Mouse (Mus musculus) kidney, embryonic 16.5 days (tissue): ENCODE data around the gene Eif1. TPM values are rescaled to one million over a fixed set of nuclear protein-coding genes. Genes with fewer than 3 reads are reported as not detected.

Experiments
- ATAC-seq: fragments of 200-750 bp; cut with Nextera tagmentation; 2 replicates; pipeline ENCODE4 v1.8.0; 2017; ENCODE audit warnings: moderate TSS enrichment; ENCODE audit not compliant: low FRiP score, low TSS enrichment
- H3K27ac ChIP-seq: fragments of 300-500 bp; sonication (generic); 2 replicates; pipeline ENCODE4 v1.5.1; 2014; ENCODE audit warnings: low read length
- H3K27me3 ChIP-seq: fragments of 300-500 bp; sonication (generic); 2 replicates; pipeline ENCODE4 v1.6.1; 2014; ENCODE audit warnings: low read length, control low read depth, mixed read lengths; ENCODE audit not compliant: insufficient read depth
- H3K36me3 ChIP-seq: fragments of 300-500 bp; sonication (generic); 2 replicates; pipeline ENCODE4 v1.6.1; 2014; ENCODE audit warnings: low read length, control low read depth, mixed read lengths; ENCODE audit not compliant: insufficient read depth
- H3K4me1 ChIP-seq: fragments of 300-500 bp; sonication (generic); 2 replicates; pipeline ENCODE4 v1.6.1; 2014; ENCODE audit warnings: low read length, control low read depth, mixed read lengths; ENCODE audit not compliant: insufficient read depth
- H3K4me2 ChIP-seq: fragments of 300-500 bp; sonication (generic); replicated peaks from 2 replicates; pipeline ENCODE4 v1.6.1; 2014; ENCODE audit warnings: low read depth, low read length
- H3K4me3 ChIP-seq: fragments of 300-500 bp; sonication (generic); 2 replicates; pipeline ENCODE4 v1.5.1; 2014; ENCODE audit warnings: mild to moderate bottlenecking, low read length
- H3K9ac ChIP-seq: fragments of 300-500 bp; sonication (generic); replicated peaks from 2 replicates; pipeline ENCODE4 v1.6.1; 2014; ENCODE audit warnings: low read length
- H3K9me3 ChIP-seq: fragments of 300-500 bp; sonication (generic); 2 replicates; pipeline ENCODE4 v1.6.1; 2016; ENCODE audit warnings: low read length, control low read depth
- whole genome bisulfite sequencing: fragments of 180-500 bp; shearing (Covaris S2); extraction: QIAGEN DNeasy Blood & Tissue Kit; methylation state at CpG from one replicate; pipeline ENCODE4 v1.1.7; 2014; 5-methylcytosine and 5-hydroxymethylcytosine counted together
- polyA plus RNA-seq: library from polyadenylated mRNA; unstranded; fragments of >200 nt; fragmentation: Nextera tagmentation; extraction: Ambion mirVana; gene quantifications from 2 replicates; pipeline ENCODE4 v1.2.1, GENCODE M21; 2015

Eif1 gene
- 1,403 and 1,568 TPM in 2 replicates for polyA plus RNA-seq

DNA sequence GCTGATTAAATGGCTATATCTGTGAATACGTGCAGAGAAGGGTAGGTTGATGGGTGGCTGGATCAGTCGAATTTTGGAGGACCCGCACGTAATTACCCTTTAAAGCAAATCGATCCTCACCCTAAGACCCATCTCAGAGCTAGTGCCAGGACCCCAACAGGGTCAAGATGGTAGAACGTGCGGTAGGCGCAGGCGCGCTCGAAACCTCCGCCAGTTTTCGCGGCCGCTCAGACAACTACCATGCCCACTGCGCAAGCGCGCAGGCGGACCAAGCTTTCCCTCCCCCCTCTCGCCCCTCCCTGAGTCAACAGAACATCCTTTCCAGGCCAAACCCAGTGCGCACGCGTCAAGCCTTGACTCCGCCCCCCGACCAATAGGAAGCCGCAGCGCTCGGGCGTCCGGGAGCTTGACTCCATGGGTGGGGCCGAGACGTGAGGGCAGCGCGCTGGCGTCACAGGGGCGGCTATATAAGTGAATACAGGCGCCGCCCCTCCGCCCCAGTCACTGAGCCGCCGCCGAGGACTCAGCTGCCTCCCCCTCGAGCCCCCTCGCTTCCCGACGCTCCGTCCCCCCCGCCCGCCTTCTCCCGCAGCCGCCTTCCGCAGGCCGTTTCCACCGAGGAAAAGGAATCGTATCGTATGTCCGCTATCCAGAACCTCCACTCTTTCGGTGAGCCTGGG is at the start of gene Eif1:
Gene Eif1 (plus strand): TSS at position 394 of the 680 bp plus-strand sequence.
- Histone ChIP-seq H3K9me3 (no peaks in the 10 kb centered on the region), H3K27ac (peak within 1 kb of the TSS; percentile 99), H3K9ac (peak within 1 kb of the TSS; percentile 99), H3K4me2 (peak within 1 kb of the TSS; percentile 85), H3K36me3 (peaks cover 18% of the 10 kb centered on the region), H3K27me3 (no peaks in the 10 kb centered on the region), H3K4me3 (peak within 1 kb of the TSS; percentile 84), H3K4me1 (peaks cover 10% of the 10 kb centered on the region; the same call in 1 of the 2 replicates)
- ATAC-seq, result peak; percentile 92
- 1% methylated on average over 52 of the region's 58 CpGs for WGBS

DNA sequence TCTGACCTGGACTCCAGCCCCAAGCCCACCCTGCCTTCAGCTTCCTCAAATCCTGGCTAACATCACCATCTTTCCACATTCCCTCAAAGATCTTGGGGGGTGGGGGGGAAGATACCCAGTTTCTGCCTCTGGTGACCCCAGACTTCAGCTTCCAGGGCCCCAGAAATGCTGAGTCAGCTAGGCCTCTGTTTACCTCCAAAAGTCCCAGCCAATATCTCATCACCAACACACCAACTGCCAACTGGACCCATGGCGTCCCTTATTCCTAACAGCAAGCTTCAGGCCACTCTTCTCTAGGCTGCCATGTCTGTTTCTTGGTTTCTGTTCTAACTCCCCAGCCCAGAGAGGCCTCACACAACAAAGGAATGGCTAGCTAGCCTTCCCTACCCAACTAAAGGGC is 47.8 kb upstream of the Eif1 start:
- Histone ChIP-seq H3K27me3 (no peaks in the 10 kb centered on the region), H3K9ac (no peak overlapping the region), H3K9me3 (no peaks in the 10 kb centered on the region), H3K4me2 (no peak overlapping the region), H3K27ac (no peak overlapping the region), H3K4me1 (no peaks in the 10 kb centered on the region), H3K36me3 (no peaks in the 10 kb centered on the region), H3K4me3 (no peak overlapping the region)
- WGBS, result 82% methylated on average over 1 of the region's 1 CpGs
- ATAC-seq, result no peak

DNA sequence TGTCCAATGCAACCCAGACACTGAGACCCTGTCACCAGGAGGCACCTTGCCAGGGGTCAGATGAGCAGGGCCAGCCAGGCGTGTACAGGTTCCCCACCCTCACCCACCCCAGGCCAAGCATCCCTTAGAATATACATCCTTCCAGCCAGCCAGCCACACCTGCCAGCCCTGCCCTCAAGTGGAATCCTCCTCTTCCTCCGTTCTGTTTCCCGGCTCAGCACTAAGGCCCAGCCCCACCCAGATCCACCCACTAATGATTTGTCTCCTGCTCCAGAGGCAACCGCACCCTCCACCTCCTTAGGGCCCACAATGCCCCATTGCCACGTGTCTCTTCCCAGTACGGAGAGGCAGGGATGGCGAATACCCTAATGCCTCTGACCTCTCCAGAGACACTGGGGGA is 45.0 kb upstream of the Eif1 start:
- H3K36me3 ChIP-seq, result no peaks in the 10 kb centered on the region
- H3K9me3 ChIP-seq, result no peaks in the 10 kb centered on the region
- H3K4me2 ChIP-seq, result no peak overlapping the region
- no peak overlapping the region for H3K27ac ChIP-seq
- H3K27me3 ChIP-seq, result no peaks in the 10 kb centered on the region
- no peak overlapping the region for H3K4me3 ChIP-seq
- WGBS, result 62% methylated on average over 7 of the region's 7 CpGs
- no peak for ATAC-seq
- H3K9ac ChIP-seq, result no peak overlapping the region
- no peaks in the 10 kb centered on the region for H3K4me1 ChIP-seq

DNA sequence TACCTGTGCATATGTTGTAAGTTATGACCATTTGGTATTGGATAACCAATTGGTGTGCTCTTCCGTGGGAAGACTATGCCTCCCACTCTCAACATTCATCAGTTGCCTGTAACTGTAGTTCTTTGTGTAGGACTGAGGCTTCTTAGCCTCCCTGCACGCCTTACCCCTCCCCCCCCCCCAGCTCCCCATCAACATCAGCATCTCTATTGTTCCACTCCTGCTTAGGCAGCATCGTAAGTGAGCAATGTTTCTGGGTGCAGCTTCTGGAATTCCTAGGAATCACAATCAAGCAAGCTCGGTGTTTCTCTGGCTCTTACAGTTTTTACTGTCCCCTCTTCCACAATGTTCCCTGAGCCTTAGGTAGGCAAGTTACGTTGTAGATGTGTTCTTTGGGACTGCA is 44.2 kb upstream of the Eif1 start:
- Histone ChIP-seq H3K4me1 (no peaks in the 10 kb centered on the region), H3K27ac (no peak overlapping the region), H3K9ac (no peak overlapping the region), H3K4me2 (no peak overlapping the region), H3K36me3 (no peaks in the 10 kb centered on the region), H3K27me3 (no peaks in the 10 kb centered on the region), H3K9me3 (no peaks in the 10 kb centered on the region), H3K4me3 (no peak overlapping the region)
- WGBS, result 58% methylated on average over 5 of the region's 5 CpGs
- no peak for ATAC-seq

DNA sequence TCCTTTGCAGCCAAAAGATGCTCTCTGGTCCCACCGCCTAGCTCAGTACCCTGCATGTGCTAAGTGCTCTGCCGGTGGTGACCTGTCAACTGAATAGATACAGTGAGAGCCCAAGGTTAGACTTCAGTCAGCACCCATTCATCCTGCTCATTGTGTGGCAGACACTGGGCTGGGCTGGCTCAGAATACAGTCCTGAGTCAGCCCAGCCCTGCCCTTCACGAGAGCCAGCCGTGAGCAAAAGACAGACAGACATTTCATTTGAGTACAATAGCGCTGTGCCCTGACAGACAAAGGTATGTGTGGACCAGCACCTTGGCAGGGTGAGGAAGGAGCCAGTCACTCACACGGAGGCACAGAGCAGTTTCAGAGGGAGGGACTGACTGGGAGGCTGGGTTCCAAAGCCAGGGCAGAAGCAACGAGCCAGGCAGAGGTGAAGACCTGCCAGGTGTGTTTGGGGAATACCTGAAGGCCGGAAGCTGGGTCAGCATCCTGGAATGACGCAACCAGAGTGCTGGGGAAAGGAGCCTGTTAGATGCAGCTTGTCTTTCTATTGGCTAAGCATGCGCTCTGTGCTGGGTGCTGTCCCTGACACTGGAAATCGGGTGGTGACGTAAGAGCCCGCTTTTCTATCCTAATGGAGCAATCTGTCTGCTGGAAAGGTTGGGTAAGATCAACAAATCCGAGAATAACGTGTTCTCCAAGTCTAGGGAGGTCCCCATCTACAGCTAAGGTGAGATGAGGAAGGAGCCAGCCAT is 41.8 kb upstream of the Eif1 start:
- Histone ChIP-seq H3K9ac (no peak overlapping the region), H3K36me3 (no peaks in the 10 kb centered on the region), H3K27me3 (no peaks in the 10 kb centered on the region), H3K4me3 (no peak overlapping the region), H3K4me2 (no peak overlapping the region), H3K9me3 (no peaks in the 10 kb centered on the region), H3K27ac (no peak overlapping the region), H3K4me1 (peaks cover 4% of the 10 kb centered on the region; the same call in 1 of the 2 replicates)
- 73% methylated on average over 15 of the region's 15 CpGs for WGBS
- ATAC-seq, result no peak

DNA sequence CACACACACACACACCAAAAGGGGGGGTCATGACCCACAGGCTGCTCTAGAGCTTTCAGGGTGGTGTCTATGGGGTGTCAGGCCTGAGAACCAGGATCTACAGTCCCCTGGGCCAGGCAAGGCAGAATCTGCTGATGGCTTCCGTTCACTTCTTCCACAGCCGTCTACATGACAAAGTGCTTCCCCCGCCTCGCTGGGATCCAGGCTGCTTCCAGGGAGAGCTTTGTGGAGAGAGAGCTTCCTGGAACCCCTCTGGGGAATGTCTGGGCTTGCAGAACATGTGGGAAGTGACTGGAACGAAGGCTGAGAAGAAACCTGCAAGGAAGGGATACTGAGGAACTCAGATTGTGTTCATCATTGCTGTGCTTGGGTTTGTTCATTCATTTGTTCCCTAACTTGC is 40.9 kb upstream of the Eif1 start:
- ATAC-seq, result no peak
- peaks cover 4% of the 10 kb centered on the region; the same call in 1 of the 2 replicates for H3K4me1 ChIP-seq
- WGBS, result 31% methylated on average over 5 of the region's 5 CpGs
- H3K36me3 ChIP-seq, result no peaks in the 10 kb centered on the region
- no peak overlapping the region for H3K4me3 ChIP-seq
- H3K27ac ChIP-seq, result no peak overlapping the region
- H3K27me3 ChIP-seq, result no peaks in the 10 kb centered on the region
- no peaks in the 10 kb centered on the region for H3K9me3 ChIP-seq
- no peak overlapping the region for H3K9ac ChIP-seq
- no peak overlapping the region for H3K4me2 ChIP-seq

DNA sequence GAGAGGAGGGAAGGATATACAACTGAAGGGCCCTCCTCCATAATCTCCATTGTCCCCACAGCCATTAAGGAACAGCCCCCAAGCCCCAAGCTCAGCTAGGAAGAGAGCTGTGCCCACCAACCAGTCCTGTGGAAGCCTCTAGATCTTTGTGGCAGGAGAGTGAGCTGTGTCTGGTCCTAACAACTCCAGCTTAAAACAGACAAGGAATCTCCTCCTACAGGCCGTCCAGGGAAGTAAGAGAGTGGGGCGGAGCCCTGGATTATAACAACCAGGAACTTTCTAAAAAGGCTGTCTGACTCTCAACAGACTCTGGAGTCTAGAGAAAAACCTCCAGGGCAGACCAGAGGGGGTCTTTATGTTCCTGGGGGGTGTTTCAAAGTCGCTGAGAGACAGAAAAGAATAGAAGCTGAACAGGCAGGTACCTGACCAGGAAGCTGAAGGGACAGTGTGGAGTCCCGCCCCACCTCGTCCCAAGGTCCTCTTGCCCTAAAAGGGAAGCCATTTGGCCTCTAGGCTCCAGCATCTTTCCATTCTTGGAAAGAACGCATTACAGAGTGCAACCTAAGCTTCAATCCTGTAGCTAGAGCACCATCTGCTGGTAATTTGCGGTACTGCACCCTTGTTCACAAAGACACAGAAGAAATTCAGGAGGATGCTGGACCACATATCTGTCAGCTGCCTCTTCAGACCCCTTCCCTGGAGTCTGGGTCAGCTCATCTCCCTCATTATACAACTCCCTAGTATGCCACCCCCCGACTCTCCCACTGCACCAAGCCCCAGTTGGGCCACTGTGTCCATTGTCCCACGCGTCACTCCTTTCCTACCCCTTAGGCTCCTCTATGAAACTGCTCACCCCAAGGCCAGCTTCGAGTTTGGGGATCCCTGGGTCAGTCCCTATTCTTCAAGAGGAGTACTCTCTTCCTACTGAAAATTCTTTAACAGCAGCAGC is 37.8 kb upstream of the Eif1 start:
- Histone ChIP-seq H3K27ac (no peak overlapping the region), H3K4me1 (peaks cover 4% of the 10 kb centered on the region; the same call in 1 of the 2 replicates), H3K4me2 (no peak overlapping the region), H3K9me3 (no peaks in the 10 kb centered on the region), H3K27me3 (no peaks in the 10 kb centered on the region), H3K36me3 (no peaks in the 10 kb centered on the region), H3K4me3 (no peak overlapping the region), H3K9ac (no peak overlapping the region)
- WGBS, result 22% methylated on average over 11 of the region's 11 CpGs
- ATAC-seq, result 0 out of 2 replicates have a peak, but pooled peaks have one; percentile 25

DNA sequence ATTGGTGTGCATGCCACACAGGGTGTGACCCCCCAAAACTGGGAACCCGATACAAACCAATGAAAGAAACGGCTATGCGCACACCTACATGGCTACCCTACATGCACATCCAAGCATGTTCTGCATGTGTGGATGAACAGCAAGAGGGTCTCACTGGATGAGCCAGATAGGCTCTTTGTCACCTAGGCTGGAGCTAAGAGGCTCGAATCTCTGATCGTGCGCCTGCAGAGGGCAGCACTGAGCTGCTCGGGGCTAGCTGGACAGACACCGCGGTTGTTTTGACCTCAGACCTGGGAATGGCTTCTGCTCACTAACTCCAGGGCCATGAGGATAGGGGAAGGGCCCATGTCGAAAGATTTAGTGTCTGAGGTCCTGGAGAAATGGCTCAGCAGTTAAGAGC is 37.1 kb upstream of the Eif1 start:
- WGBS, result 27% methylated on average over 10 of the region's 10 CpGs
- Histone ChIP-seq H3K4me2 (no peak overlapping the region), H3K4me1 (peaks cover 4% of the 10 kb centered on the region; the same call in 1 of the 2 replicates), H3K27me3 (no peaks in the 10 kb centered on the region), H3K9me3 (no peaks in the 10 kb centered on the region), H3K36me3 (no peaks in the 10 kb centered on the region), H3K9ac (no peak overlapping the region), H3K4me3 (no peak overlapping the region), H3K27ac (no peak overlapping the region)
- ATAC-seq, result peak; percentile 39; the same call in 1 of the 2 replicates

DNA sequence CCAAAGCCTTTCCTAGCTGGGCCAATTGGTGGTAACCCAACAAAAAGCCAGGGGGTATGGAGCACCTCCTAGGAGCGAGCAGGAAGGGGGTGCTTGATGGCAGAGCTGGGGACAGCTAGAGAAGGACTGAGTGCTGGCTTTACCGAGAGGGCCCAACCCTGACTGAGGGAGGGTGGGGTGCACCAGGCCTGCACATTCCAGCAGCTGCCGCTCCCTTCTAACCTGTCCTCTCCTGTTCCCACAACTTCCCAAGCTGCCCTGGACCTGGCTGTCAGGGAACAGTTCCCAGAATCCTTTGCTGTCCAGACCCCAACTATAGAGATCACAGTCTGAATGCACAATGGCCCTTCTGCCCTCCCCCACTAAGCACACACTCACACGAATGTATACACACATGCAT is 34.7 kb upstream of the Eif1 start:
- no peaks in the 10 kb centered on the region for H3K36me3 ChIP-seq
- H3K4me2 ChIP-seq, result no peak overlapping the region
- H3K9me3 ChIP-seq, result no peaks in the 10 kb centered on the region
- peaks cover 7% of the 10 kb centered on the region; the same call in 1 of the 2 replicates for H3K4me1 ChIP-seq
- H3K4me3 ChIP-seq, result no peak overlapping the region
- H3K27me3 ChIP-seq, result no peaks in the 10 kb centered on the region
- no peak for ATAC-seq
- H3K27ac ChIP-seq, result no peak overlapping the region
- 86% methylated on average over 4 of the region's 4 CpGs for WGBS
- no peak overlapping the region for H3K9ac ChIP-seq
